Comparison of ENCODE assay signal across 18 mouse cellular contexts in the genomic region with DNA sequence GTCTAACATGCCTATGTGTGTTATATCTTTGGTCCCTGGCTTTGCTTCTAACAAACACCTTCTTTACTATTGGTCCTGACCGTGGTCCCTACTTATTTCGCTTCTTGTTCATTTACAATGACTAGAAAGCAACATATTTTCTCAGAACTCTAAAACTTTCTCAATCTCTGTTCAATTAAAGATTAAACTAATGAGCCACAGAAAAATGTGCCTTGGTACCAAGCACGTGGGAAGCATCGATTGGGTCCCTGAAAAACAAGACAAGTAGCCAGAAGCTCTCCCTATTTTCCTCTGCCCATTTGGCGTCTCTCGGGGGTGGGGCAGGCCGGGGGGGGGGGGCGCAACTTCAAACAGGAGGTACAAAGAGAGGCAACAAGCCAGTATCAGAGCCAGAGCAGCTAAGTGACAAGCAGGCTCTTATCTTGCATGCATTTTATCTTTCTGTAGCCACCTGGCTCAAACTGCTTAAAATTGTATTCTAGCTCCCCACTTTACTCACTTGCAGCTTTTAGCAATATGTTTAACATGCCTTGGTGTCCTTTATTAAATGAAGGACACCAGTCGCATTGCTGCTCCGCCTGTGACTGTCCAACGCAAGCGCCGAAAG.
DNase-seq lines count a peak whose midpoint lies in the region; ATAC-seq and TF ChIP-seq lines count a peak whose summit lies in the region.
"Had no signal": no experiment of that assay in that cellular context is flagged by ENCODE, and none has a peak within 500 bp of the region (broad histone marks: within the 10 kb centered on the region; RNA-seq: fewer than 3 reads in every experiment).

No protein-coding gene starts in this region.

- peak; percentile 57 for ATAC-seq in megakaryocyte progenitor cell, adult 5-6 weeks (replicated peaks; ENCODE audit: poor library complexity)
- ATAC-seq: hindbrain, embryonic 16.5 days; midbrain, embryonic 16.5 days had no signal

- H3K9me3 ChIP-seq in erythroblast, embryonic 14.5 days (ENCODE audit: control insufficient read depth, low read length) = no peaks in the 10 kb centered on the region
- H3K9me3 ChIP-seq: forebrain, embryonic 12.5 days; neural tube, embryonic 12.5 days had no signal

- H3K27me3 ChIP-seq in erythroblast, embryonic 14.5 days (ENCODE audit: control insufficient read depth) = no peaks in the 10 kb centered on the region
- H3K27me3 ChIP-seq: forebrain, embryonic 12.5 days; neural tube, embryonic 12.5 days had no signal

- DNase-seq in gastrocnemius, adult 2 months = no peak
- no peak for DNase-seq in gastrocnemius, adult 8-10 months (ENCODE audit: low spot score in 2 of 2)
- peak; percentile 52 for DNase-seq in kidney, adult 9 months
- no peak for DNase-seq in kidney, adult 18-20 months
- no peak for DNase-seq in frontal cortex, postnatal 10 days (ENCODE audit: low spot score in 2 of 2)
- no peak for DNase-seq in adrenal gland, adult (ENCODE audit: inconsistent age in 2 of 2, low spot score in 1 of 2)
- DNase-seq: adrenal gland, postnatal 25 days; cerebellum, adult 11-12 months; gastrocnemius, postnatal 36 days; lung, postnatal 14 days; spleen, adult 18-20 months; thymus, adult 18-20 months had no signal

- no peak overlapping the region for H3K4me3 ChIP-seq in gastrocnemius, adult 2 months
- peak overlapping the region; percentile 29 for H3K4me3 ChIP-seq in erythroblast, embryonic 14.5 days (replicated peaks)
- H3K4me3 ChIP-seq: forebrain, embryonic 12.5 days; neural tube, embryonic 12.5 days had no signal

- no peak for TF ChIP-seq CTCF in gastrocnemius, adult 2 months (IDR thresholded peaks at IDR 0.05)

- peaks cover 4% of the 10 kb centered on the region for H3K36me3 ChIP-seq in erythroblast, embryonic 14.5 days (ENCODE audit: control insufficient read depth)
- H3K36me3 ChIP-seq: forebrain, embryonic 12.5 days; neural tube, embryonic 12.5 days had no signal

- intact Hi-C loops in gastrocnemius, adult 2 months (cut with DNase I) = no loop called here

- H3K27ac ChIP-seq in gastrocnemius, adult 2 months = peak overlapping the region; percentile 67; the same call in 1 of the 2 replicates
- H3K27ac ChIP-seq: forebrain, embryonic 12.5 days; neural tube, embryonic 12.5 days had no signal

- peaks cover 92% of the 10 kb centered on the region for H3K4me1 ChIP-seq in erythroblast, embryonic 14.5 days (ENCODE audit: control insufficient read depth)
